Mouse (Mus musculus) megakaryocyte, embryonic 14.5 days (primary cell): ENCODE measurements at regions not wholly inside any gene's neighbourhood (a gene's known extent, or its start where the extent isn't known, plus 50 kb on each side); places are given as distances from the start of the nearest gene placed in this dataset.

ENCODE experiments used
- H3K27me3 ChIP-seq: replicated peaks from 2 replicates; pipeline ENCODE3; 2012; ENCODE audit warnings: inconsistent platforms
- H3K36me3 ChIP-seq: replicated peaks from 2 replicates; pipeline ENCODE3; 2012; ENCODE audit warnings: low read length, inconsistent platforms, mixed read lengths
- H3K4me1 ChIP-seq: 2 replicates; pipeline ENCODE4 v1.6.1; 2012; ENCODE audit warnings: inconsistent platforms
- H3K4me3 ChIP-seq: replicated peaks from 2 replicates; pipeline ENCODE3; 2012; ENCODE audit warnings: moderate library complexity, mild to moderate bottlenecking, inconsistent platforms
- H3K9me3 ChIP-seq: 2 replicates; pipeline ENCODE4 v1.6.1; 2012; ENCODE audit warnings: inconsistent platforms
- FLI1 ChIP-seq: IDR thresholded peaks from 2 replicates; pipeline ENCODE4 v1.6.1; 2012; ENCODE audit warnings: low read length, inconsistent platforms, mixed read lengths
- GATA1 ChIP-seq: IDR thresholded peaks from 3 replicates; pipeline ENCODE4 v1.6.1; 2012; ENCODE audit warnings: mixed read lengths, low read length, inconsistent platforms, borderline replicate concordance

DNA sequence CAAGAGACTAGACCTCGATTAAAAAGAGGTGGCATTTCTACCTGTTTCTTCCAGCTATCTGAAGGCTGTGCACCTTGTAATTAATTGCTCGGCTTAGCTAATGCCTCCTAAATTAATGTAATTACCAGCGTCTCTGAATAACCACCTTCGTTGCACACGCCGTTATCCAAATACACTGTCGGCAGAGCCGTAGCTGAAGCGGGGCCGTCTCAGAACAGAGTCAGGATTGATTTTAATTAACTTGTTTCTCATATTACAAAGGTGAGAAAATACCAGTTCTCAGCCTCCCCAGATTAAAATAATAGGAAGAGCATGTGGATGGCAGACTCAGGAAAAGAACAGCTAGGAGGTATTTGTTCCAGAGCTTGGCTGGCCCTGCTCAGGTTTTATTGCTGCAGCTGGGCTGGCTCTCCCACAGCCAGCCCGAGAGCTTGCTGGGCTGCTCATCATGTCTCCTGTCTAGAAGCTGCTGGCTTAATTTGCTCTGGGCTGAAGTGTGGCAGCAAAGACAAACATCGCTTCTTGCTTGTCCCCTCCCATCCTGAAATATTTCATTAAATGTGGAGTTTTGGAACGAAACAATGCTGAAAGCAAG is 282.5 kb downstream of the Cbln1 start:
- Histone ChIP-seq H3K27me3 (no peaks in the 10 kb centered on the region), H3K36me3 (no peaks in the 10 kb centered on the region), H3K4me1 (no peaks in the 10 kb centered on the region), H3K4me3 (no peak overlapping the region), H3K9me3 (peaks cover 24% of the 10 kb centered on the region)
- no peak for TF ChIP-seq FLI1
- TF ChIP-seq GATA1: no peak

DNA sequence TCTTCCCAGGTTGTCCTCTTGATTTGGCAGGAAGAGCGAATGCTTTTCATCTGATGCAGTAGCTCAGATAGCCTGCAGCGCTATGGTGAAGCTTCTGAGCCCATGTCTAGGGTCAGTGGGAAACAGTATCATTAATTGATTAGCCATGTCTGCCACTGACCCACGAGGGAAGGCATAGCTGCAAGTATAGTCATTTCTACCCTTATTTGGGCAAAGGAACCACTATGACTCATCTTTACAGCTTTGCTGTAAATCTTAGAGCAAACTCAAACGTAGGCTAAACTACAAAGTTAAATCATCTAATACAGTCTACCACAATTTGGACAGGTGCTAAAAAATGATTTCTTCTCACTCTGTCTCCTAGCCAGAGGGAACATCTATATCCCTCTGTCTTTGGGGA is 289.5 kb downstream of the Cbln1 start:
- no peak for TF ChIP-seq GATA1
- TF ChIP-seq FLI1: no peak
- Histone ChIP-seq H3K4me1 (no peaks in the 10 kb centered on the region), H3K36me3 (no peaks in the 10 kb centered on the region), H3K27me3 (no peaks in the 10 kb centered on the region), H3K9me3 (no peaks in the 10 kb centered on the region), H3K4me3 (no peak overlapping the region)

DNA sequence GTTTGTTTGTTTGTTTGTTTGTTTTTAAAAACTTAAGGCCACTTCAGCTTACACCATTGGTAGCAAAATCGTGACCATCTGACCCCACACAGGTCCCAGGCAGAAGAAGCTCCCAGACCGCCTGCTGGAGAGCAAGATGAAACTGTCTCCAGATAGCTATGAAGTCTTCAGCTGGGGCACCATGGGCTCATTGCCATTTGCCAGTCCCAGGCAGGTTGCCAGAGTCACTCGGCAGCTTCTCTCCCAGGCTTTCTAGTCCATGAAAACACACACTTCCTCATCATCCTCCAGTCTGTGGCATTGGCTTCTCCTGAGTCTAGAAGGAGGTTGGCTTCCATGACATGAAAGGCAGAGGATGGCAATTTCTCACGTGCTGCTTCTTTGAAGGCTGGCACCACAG is 293.5 kb upstream of the N4bp1 start:
- H3K27me3 ChIP-seq: no peaks in the 10 kb centered on the region
- TF ChIP-seq FLI1: no peak
- TF ChIP-seq GATA1: no peak
- H3K9me3 ChIP-seq: no peaks in the 10 kb centered on the region
- no peaks in the 10 kb centered on the region for H3K4me1 ChIP-seq
- H3K36me3 ChIP-seq: no peaks in the 10 kb centered on the region
- no peak overlapping the region for H3K4me3 ChIP-seq

DNA sequence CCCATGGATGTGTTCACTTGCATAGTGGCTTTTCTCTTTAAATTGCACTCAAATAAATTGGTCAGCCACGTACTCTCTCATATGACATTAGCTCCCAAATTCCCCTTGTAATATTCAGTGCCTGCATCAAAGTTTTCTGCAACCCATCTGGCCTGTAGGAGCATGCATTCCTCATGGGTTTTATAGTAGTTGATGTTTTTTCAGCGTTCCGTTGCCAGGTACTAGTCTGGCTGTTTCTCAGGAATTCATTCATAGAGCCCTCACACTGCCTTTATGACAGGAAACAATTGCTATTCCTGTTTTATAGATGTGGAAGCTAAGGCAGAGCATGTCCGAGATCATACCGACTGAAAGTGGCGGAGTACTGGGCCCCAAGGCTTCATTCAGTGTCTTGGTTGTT is 292.6 kb upstream of the N4bp1 start:
- TF ChIP-seq FLI1 (no peak), GATA1 (no peak)
- H3K4me3 ChIP-seq: no peak overlapping the region
- no peaks in the 10 kb centered on the region for H3K4me1 ChIP-seq
- H3K36me3 ChIP-seq: no peaks in the 10 kb centered on the region
- no peaks in the 10 kb centered on the region for H3K27me3 ChIP-seq
- no peaks in the 10 kb centered on the region for H3K9me3 ChIP-seq

DNA sequence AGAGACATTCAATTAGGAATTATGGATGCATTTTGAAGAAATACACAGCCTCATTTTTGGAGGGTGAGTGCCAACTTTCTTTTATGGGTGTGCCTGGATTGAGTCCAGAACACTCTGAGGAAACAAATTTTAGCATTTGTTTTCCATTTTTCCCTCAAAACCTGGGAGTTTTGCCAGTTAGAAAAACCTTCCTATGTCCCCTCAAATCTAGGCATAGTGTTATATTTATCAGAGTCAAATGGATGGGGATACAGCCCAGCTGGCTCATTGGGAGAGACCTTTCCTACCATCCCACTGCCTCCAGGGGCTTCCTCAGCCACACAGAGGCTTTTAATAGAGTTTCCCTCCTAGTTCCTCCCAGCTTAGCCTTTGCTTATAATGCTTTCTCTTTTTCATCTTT is 290.0 kb upstream of the N4bp1 start:
- H3K9me3 ChIP-seq: no peaks in the 10 kb centered on the region
- TF ChIP-seq GATA1: no peak
- TF ChIP-seq FLI1: no peak
- no peaks in the 10 kb centered on the region for H3K27me3 ChIP-seq
- no peaks in the 10 kb centered on the region for H3K4me1 ChIP-seq
- H3K4me3 ChIP-seq: no peak overlapping the region
- no peaks in the 10 kb centered on the region for H3K36me3 ChIP-seq

DNA sequence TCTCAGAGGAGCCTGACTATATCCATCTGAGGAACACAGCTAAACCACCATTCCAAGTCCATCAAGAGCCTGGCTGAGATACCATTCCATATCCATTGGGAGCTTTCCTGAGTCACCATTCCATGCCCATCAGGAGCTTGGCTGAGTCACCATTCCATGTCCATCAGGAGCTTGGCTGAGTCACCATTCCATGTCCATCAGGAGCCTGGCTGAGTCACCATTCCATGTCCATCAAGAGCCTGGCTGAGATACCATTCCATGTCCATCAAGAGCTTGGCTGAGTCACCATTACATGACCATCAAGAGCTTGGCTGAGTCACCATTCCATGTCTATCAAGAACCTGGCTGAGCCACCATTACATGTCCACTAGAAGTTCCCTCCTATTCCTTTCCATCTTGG is 288.7 kb upstream of the N4bp1 start:
- Histone ChIP-seq H3K36me3 (no peaks in the 10 kb centered on the region), H3K9me3 (no peaks in the 10 kb centered on the region), H3K4me1 (no peaks in the 10 kb centered on the region), H3K4me3 (no peak overlapping the region), H3K27me3 (no peaks in the 10 kb centered on the region)
- TF ChIP-seq GATA1 (no peak), FLI1 (no peak)

DNA sequence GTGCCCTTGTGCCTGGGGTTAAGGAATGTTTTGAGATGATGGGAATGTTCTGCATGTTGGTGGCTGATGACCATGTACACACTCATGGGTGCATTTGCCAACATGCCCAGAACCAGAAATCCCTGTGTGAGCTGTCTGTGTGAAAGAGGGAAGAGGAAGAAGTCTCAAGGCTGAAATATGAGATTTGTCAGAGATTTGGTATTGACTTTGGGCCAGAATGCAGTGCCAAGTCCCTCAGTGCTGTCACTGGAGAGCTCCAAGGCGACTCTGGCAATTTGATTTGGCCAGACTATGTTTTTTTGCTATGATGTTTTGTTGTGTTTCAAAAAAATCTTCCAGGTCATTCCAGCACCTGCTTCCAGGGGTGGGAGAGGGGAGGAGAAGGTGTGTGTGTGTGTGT is 281.7 kb upstream of the N4bp1 start:
- no peaks in the 10 kb centered on the region for H3K36me3 ChIP-seq
- H3K9me3 ChIP-seq: no peaks in the 10 kb centered on the region
- TF ChIP-seq GATA1 (no peak), FLI1 (no peak)
- no peaks in the 10 kb centered on the region for H3K4me1 ChIP-seq
- no peaks in the 10 kb centered on the region for H3K27me3 ChIP-seq
- H3K4me3 ChIP-seq: no peak overlapping the region

DNA sequence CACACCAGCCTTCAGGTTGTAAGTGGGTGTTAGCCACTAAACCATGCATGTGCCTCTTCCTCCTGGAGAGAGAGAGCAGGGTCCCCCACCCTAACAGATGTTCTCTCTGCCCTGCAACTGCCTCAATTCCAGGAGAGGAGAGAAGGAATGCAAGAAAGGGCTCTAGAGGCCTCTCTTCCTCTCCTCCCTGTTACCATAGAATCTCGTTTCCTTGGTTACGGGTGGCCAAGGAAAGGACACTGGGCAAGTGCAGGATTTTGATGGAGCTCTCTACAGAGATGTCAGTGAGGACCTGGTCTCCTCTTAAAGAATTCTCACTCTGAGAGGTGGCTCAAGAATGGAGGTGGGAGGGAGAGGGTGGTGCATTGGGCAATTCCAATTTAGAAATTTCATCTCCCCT is 275.4 kb upstream of the N4bp1 start:
- Histone ChIP-seq H3K9me3 (no peaks in the 10 kb centered on the region), H3K27me3 (no peaks in the 10 kb centered on the region), H3K4me3 (no peak overlapping the region), H3K36me3 (no peaks in the 10 kb centered on the region), H3K4me1 (no peaks in the 10 kb centered on the region)
- TF ChIP-seq GATA1: no peak
- no peak for TF ChIP-seq FLI1

DNA sequence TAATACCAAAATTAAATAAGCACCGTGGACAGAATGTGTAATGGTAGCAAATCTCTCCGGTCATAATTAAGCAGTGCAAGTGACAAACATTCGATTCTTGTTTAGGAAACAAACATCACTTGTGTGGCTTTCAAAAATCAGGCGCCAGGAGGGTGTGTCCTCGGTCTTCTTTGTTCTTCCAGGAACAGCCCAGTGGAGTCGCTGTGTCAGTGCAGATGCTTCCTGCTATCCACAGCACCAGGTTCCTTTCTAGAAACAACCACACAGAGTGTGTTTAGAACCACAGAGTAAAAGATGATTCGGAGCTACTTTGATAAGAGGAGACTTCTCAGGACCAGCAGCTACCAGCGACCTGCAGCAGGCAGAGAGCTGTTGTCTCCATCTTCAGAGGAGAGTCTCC is 273.3 kb upstream of the N4bp1 start:
- no peak overlapping the region for H3K4me3 ChIP-seq
- H3K27me3 ChIP-seq: no peaks in the 10 kb centered on the region
- H3K36me3 ChIP-seq: no peaks in the 10 kb centered on the region
- H3K4me1 ChIP-seq: no peaks in the 10 kb centered on the region
- TF ChIP-seq FLI1 (no peak), GATA1 (no peak)
- no peaks in the 10 kb centered on the region for H3K9me3 ChIP-seq

DNA sequence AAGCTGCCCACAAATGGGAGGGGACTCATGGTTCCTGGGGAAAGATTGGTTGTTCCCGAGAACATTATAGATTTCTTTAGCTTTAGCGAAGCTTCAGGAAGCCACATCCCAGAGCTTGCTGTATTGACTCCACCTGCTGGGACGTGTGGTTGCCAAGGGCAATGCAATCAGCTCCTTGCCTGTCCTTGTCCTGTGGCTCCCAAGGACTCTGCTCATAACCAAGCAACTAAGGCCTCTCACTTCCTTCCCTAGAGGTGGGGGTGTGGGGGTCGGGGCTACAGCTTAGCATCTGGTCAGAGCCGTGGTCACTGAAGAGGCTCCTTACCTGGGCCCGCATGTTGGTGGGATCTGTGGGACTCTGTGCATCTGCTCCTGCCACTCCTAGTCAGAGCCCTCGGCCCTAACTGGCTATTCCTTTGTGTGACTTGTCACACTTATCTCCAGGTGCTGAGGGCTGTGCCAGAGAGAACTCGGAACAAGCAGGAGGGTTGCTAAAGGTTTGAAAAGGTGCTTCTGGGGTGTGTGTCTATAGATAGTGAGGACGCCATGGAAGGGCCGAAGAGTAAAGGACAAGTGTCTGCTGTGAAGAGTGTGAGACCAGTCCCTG is 270.9 kb upstream of the N4bp1 start:
- TF ChIP-seq FLI1: no peak
- TF ChIP-seq GATA1: no peak
- no peak overlapping the region for H3K4me3 ChIP-seq
- no peaks in the 10 kb centered on the region for H3K9me3 ChIP-seq
- H3K4me1 ChIP-seq: no peaks in the 10 kb centered on the region
- no peaks in the 10 kb centered on the region for H3K36me3 ChIP-seq
- H3K27me3 ChIP-seq: no peaks in the 10 kb centered on the region
